Mouse (Mus musculus) neural tube, embryonic 13.5 days (tissue): ENCODE data around the gene Stx11. TPM values are rescaled to one million over a fixed set of nuclear protein-coding genes. Genes with fewer than 3 reads are reported as not detected.
A peak's percentile ranks its signal among the peaks of the same experiment; 100 is the strongest.

Experiments
- ATAC-seq: fragments of 200-750 bp; cut with Nextera tagmentation; 2 replicates; pipeline ENCODE4 v1.8.0; 2017; ENCODE audit warnings: low read depth, mild to moderate bottlenecking, moderate TSS enrichment, moderate library complexity
- H3K27ac ChIP-seq: fragments of 300-500 bp; sonication (generic); replicated peaks from 2 replicates; pipeline ENCODE4 v1.5.1; 2015; ENCODE audit warnings: moderate library complexity, mild to moderate bottlenecking, inconsistent platforms
- H3K27me3 ChIP-seq: fragments of 300-500 bp; sonication (generic); 2 replicates; pipeline ENCODE4 v1.6.1; 2015; ENCODE audit warnings: mild to moderate bottlenecking, inconsistent platforms
- H3K36me3 ChIP-seq: fragments of 300-500 bp; sonication (generic); 2 replicates; pipeline ENCODE4 v1.6.1; 2015; ENCODE audit warnings: mild to moderate bottlenecking, inconsistent platforms
- H3K4me1 ChIP-seq: fragments of 300-500 bp; sonication (generic); replicated peaks from 2 replicates; pipeline ENCODE4 v1.6.1; 2015; ENCODE audit warnings: inconsistent platforms
- H3K4me2 ChIP-seq: fragments of 300-500 bp; sonication (generic); 2 replicates; pipeline ENCODE4 v1.6.1; 2015; ENCODE audit warnings: inconsistent platforms, mild to moderate bottlenecking, moderate library complexity
- H3K4me3 ChIP-seq: fragments of 300-500 bp; sonication (generic); 2 replicates; pipeline ENCODE4 v1.5.1; 2015; ENCODE audit warnings: mild to moderate bottlenecking, inconsistent platforms
- H3K9ac ChIP-seq: fragments of 300-500 bp; sonication (generic); 2 replicates; pipeline ENCODE4 v1.6.1; 2015; ENCODE audit warnings: moderate library complexity, mild to moderate bottlenecking, inconsistent platforms
- H3K9me3 ChIP-seq: fragments of 300-500 bp; sonication (generic); 2 replicates; pipeline ENCODE4 v1.6.1; 2016; ENCODE audit warnings: inconsistent platforms
- WGBS: fragments of 180-500 bp; shearing (Covaris S2); methylation state at CpG from one replicate; pipeline ENCODE4 v1.1.7; 2015; 5-methylcytosine and 5-hydroxymethylcytosine counted together
- polyA plus RNA-seq: library from polyadenylated mRNA; unstranded; fragments of >200 nt; fragmentation: Nextera tagmentation; extraction: Ambion mirVana; gene quantifications from 2 replicates; pipeline ENCODE4 v1.2.1, GENCODE M21; 2015

Stx11 gene
- polyA plus RNA-seq, 1 experiment from 2014 or later = 4.4 TPM

- Histone ChIP-seq H3K27me3 (0 out of 2 replicates have a peak, but pooled peaks cover 2% of the 10 kb centered on the region), H3K9ac (no peak overlapping the region), H3K4me2 (no peak overlapping the region), H3K27ac (no peak overlapping the region), H3K4me1 (no peaks in the 10 kb centered on the region), H3K4me3 (no peak overlapping the region), H3K36me3 (no peaks in the 10 kb centered on the region), H3K9me3 (no peaks in the 10 kb centered on the region)
- ATAC-seq = no peak
- 81% methylated on average over 7 of the region's 7 CpGs for WGBS
Observed at GRCm38 (mm10) chr10:12949299-12949698, 14.8 kb downstream of the Stx11 start.

GRCm38 (mm10) chr10:12947606-12948005 is 16.5 kb downstream of the Stx11 start:
- Histone ChIP-seq H3K4me1 (no peaks in the 10 kb centered on the region), H3K27ac (no peak overlapping the region), H3K9me3 (no peaks in the 10 kb centered on the region), H3K36me3 (no peaks in the 10 kb centered on the region), H3K4me2 (no peak overlapping the region), H3K4me3 (no peak overlapping the region), H3K9ac (no peak overlapping the region), H3K27me3 (peaks cover 3% of the 10 kb centered on the region; the same call in 1 of the 2 replicates)
- ATAC-seq = no peak
- WGBS = 96% methylated on average over 3 of the region's 3 CpGs

GRCm38 (mm10) chr10:12941018-12941761 is 22.9 kb downstream of the Stx11 start:
- H3K9me3 ChIP-seq = no peaks in the 10 kb centered on the region
- H3K4me1 ChIP-seq = peaks cover 12% of the 10 kb centered on the region
- H3K27me3 ChIP-seq = peaks cover 37% of the 10 kb centered on the region
- H3K9ac ChIP-seq = peak overlapping the region; percentile 68
- H3K4me3 ChIP-seq = peak overlapping the region; percentile 46
- no peaks in the 10 kb centered on the region for H3K36me3 ChIP-seq
- no peak overlapping the region for H3K27ac ChIP-seq
- peak overlapping the region; percentile 65 for H3K4me2 ChIP-seq
- ATAC-seq = peak; percentile 95
- 9% methylated on average over 63 of the region's 63 CpGs for WGBS

- 92% methylated on average over 2 of the region's 2 CpGs for WGBS
- Histone ChIP-seq H3K9me3 (no peaks in the 10 kb centered on the region), H3K27me3 (peaks cover 33% of the 10 kb centered on the region), H3K4me2 (no peak overlapping the region), H3K9ac (no peak overlapping the region), H3K36me3 (no peaks in the 10 kb centered on the region), H3K27ac (no peak overlapping the region), H3K4me3 (no peak overlapping the region), H3K4me1 (peaks cover 12% of the 10 kb centered on the region)
- ATAC-seq = no peak
Observed at GRCm38 (mm10) chr10:12938763-12939162, 25.3 kb downstream of the Stx11 start.

- Histone ChIP-seq H3K4me3 (no peak overlapping the region), H3K9ac (no peak overlapping the region), H3K36me3 (no peaks in the 10 kb centered on the region), H3K9me3 (no peaks in the 10 kb centered on the region), H3K4me1 (peaks cover 6% of the 10 kb centered on the region), H3K27ac (no peak overlapping the region), H3K27me3 (peaks cover 18% of the 10 kb centered on the region), H3K4me2 (no peak overlapping the region)
- 89% methylated on average over 7 of the region's 7 CpGs for WGBS
- no peak for ATAC-seq
Observed at GRCm38 (mm10) chr10:12936079-12936478, 28.0 kb downstream of the Stx11 start.

GRCm38 (mm10) chr10:12935575-12935974 is 28.5 kb downstream of the Stx11 start:
- H3K27me3 ChIP-seq = peaks cover 13% of the 10 kb centered on the region
- H3K27ac ChIP-seq = no peak overlapping the region
- WGBS = 90% methylated on average over 5 of the region's 5 CpGs
- ATAC-seq = no peak
- no peak overlapping the region for H3K4me3 ChIP-seq
- H3K9ac ChIP-seq = no peak overlapping the region
- H3K4me2 ChIP-seq = no peak overlapping the region
- no peaks in the 10 kb centered on the region for H3K36me3 ChIP-seq
- peaks cover 4% of the 10 kb centered on the region; the same call in 1 of the 2 replicates for H3K4me1 ChIP-seq
- no peaks in the 10 kb centered on the region for H3K9me3 ChIP-seq

- Histone ChIP-seq H3K4me2 (no peak overlapping the region), H3K27ac (no peak overlapping the region), H3K4me1 (0 out of 2 replicates have a peak, but pooled peaks cover 4% of the 10 kb centered on the region), H3K27me3 (no peaks in the 10 kb centered on the region), H3K36me3 (no peaks in the 10 kb centered on the region), H3K9me3 (no peaks in the 10 kb centered on the region), H3K9ac (no peak overlapping the region), H3K4me3 (no peak overlapping the region)
- WGBS = 58% methylated on average over 10 of the region's 10 CpGs
- ATAC-seq = no peak
Observed at GRCm38 (mm10) chr10:12931492-12932400, 32.4 kb downstream of the Stx11 start.

GRCm38 (mm10) chr10:12930351-12930905 is 33.7 kb downstream of the Stx11 start:
- Histone ChIP-seq H3K36me3 (no peaks in the 10 kb centered on the region), H3K4me1 (0 out of 2 replicates have a peak, but pooled peaks cover 4% of the 10 kb centered on the region), H3K4me2 (no peak overlapping the region), H3K27me3 (no peaks in the 10 kb centered on the region), H3K9ac (no peak overlapping the region), H3K9me3 (no peaks in the 10 kb centered on the region), H3K27ac (no peak overlapping the region), H3K4me3 (no peak overlapping the region)
- ATAC-seq = no peak
- WGBS = 9% methylated on average over 6 of the region's 6 CpGs

- WGBS = 41% methylated on average over 6 of the region's 6 CpGs
- ATAC-seq = no peak
Observed at GRCm38 (mm10) chr10:12929857-12930174, 34.3 kb downstream of the Stx11 start.

GRCm38 (mm10) chr10:12929149-12929856 is 34.8 kb downstream of the Stx11 start:
- ATAC-seq = no peak

More at GRCm38 (mm10) chr10:12929857-12930174, 34.3 kb downstream of the Stx11 start:
- H3K9me3 ChIP-seq = no peaks in the 10 kb centered on the region
- H3K27me3 ChIP-seq = no peaks in the 10 kb centered on the region
- no peak overlapping the region for H3K9ac ChIP-seq
- H3K4me3 ChIP-seq = no peak overlapping the region
- H3K36me3 ChIP-seq = no peaks in the 10 kb centered on the region
- no peak overlapping the region for H3K4me2 ChIP-seq
- 0 out of 2 replicates have a peak, but pooled peaks cover 4% of the 10 kb centered on the region for H3K4me1 ChIP-seq
- no peak overlapping the region for H3K27ac ChIP-seq

GRCm38 (mm10) chr10:12928193-12928592 is 35.9 kb downstream of the Stx11 start:
- Histone ChIP-seq H3K27ac (no peak overlapping the region), H3K4me2 (no peak overlapping the region), H3K4me3 (no peak overlapping the region), H3K4me1 (peaks cover 11% of the 10 kb centered on the region), H3K27me3 (no peaks in the 10 kb centered on the region), H3K9ac (no peak overlapping the region), H3K9me3 (no peaks in the 10 kb centered on the region), H3K36me3 (no peaks in the 10 kb centered on the region)
- WGBS = 86% methylated on average over 6 of the region's 6 CpGs
- ATAC-seq = no peak

More at GRCm38 (mm10) chr10:12929149-12929856, 34.8 kb downstream of the Stx11 start:
- Histone ChIP-seq H3K4me1 (0 out of 2 replicates have a peak, but pooled peaks cover 4% of the 10 kb centered on the region), H3K4me3 (no peak overlapping the region), H3K9ac (no peak overlapping the region), H3K36me3 (no peaks in the 10 kb centered on the region), H3K27me3 (no peaks in the 10 kb centered on the region), H3K4me2 (no peak overlapping the region), H3K27ac (no peak overlapping the region), H3K9me3 (no peaks in the 10 kb centered on the region)
- WGBS = 81% methylated on average over 7 of the region's 7 CpGs
